Mouse (Mus musculus) layer of hippocampus, adult 8-10 months (tissue): ENCODE data around the gene Mettl5. TPM values are rescaled to one million over a fixed set of nuclear protein-coding genes. Genes with fewer than 3 reads are reported as not detected.
"Not testable (repeated sequence)": the region's sequence is repeated elsewhere in the genome, so short reads cannot be mapped to it uniquely, and the experiment has no call there.

ENCODE experiments used
- DNase-seq, 2 experiments: peaks; one replicate each; pipeline ENCODE4 v3.0.0; 2022; ENCODE audit warnings: low spot score in 2 of 2
- total RNA-seq, 4 experiments: library from RNA; stranded (reverse); gene quantifications; 2 replicates each; pipeline ENCODE4 v1.2.4; 2022

Gene Mettl5
- 10 to 100 TPM; 12.9 to 17.8 (median 15.4) TPM for total RNA-seq

GRCm38 (mm10) chr2:69885451-69886305 is at the start of gene Mettl5:
Mettl5 (minus strand) TSS chr2:69885615.
- peak; percentile 79 to 89 for DNase-seq

GRCm38 (mm10) chr2:69924943-69925342 is 39.5 kb upstream of the Mettl5 start:
- no peak for DNase-seq

GRCm38 (mm10) chr2:69917301-69917700 is 31.9 kb upstream of the Mettl5 start:
- no peak for DNase-seq

GRCm38 (mm10) chr2:69912801-69913200 is 27.4 kb upstream of the Mettl5 start:
- DNase-seq: no peak

GRCm38 (mm10) chr2:69907394-69907793 is 22.0 kb upstream of the Mettl5 start:
- DNase-seq: not testable (repeated sequence)

GRCm38 (mm10) chr2:69903541-69903940 is 18.1 kb upstream of the Mettl5 start:
- DNase-seq: no peak

GRCm38 (mm10) chr2:69897618-69898575 is 12.5 kb upstream of the Mettl5 start:
- DNase-seq: peak; percentile 38

- DNase-seq: peak; percentile 92 to 96
Measured at GRCm38 (mm10) chr2:69897039-69897617, 11.7 kb upstream of the Mettl5 start, which contains the start of gene Ubr3. Ubr3 (plus strand) TSS chr2:69897246.

GRCm38 (mm10) chr2:69896224-69896581 is 10.8 kb upstream of the Mettl5 start:
- DNase-seq: no peak

GRCm38 (mm10) chr2:69895502-69896223 is 10.2 kb upstream of the Mettl5 start:
- DNase-seq: no peak

- DNase-seq: no peak
Measured at GRCm38 (mm10) chr2:69893891-69894290, 8.5 kb upstream of the Mettl5 start.

- DNase-seq: no peak
Measured at GRCm38 (mm10) chr2:69893145-69893544, 7.7 kb upstream of the Mettl5 start.

- DNase-seq: no peak
Measured at GRCm38 (mm10) chr2:69890843-69891242, 5.4 kb upstream of the Mettl5 start.

- no peak for DNase-seq
Measured at GRCm38 (mm10) chr2:69888957-69889356, 3.5 kb upstream of the Mettl5 start.

GRCm38 (mm10) chr2:69885050-69885449 is 365 bp downstream of the Mettl5 start:
- DNase-seq: no peak

- DNase-seq: no peak
Measured at GRCm38 (mm10) chr2:69884581-69884980, 834 bp downstream of the Mettl5 start.

GRCm38 (mm10) chr2:69883990-69884391 is 1.4 kb downstream of the Mettl5 start:
- no peak for DNase-seq

GRCm38 (mm10) chr2:69862117-69862657 is 23.2 kb downstream of the Mettl5 start:
- DNase-seq: no peak

GRCm38 (mm10) chr2:69861485-69862091 is 23.8 kb downstream of the Mettl5 start, which contains the start of gene Ssb:
Ssb (plus strand) TSS chr2:69861562.
- peak; percentile 83 to 91 for DNase-seq

- peak in 1 of 2 experiments; percentile 16 for DNase-seq
Measured at GRCm38 (mm10) chr2:69860972-69861452, 24.4 kb downstream of the Mettl5 start.
